Mouse (Mus musculus): ENCODE measurements at regions not wholly inside any gene's neighbourhood (a gene's known extent, or its start where the extent isn't known, plus 50 kb on each side); places are given as distances from the start of the nearest gene placed in this dataset.

DNA sequence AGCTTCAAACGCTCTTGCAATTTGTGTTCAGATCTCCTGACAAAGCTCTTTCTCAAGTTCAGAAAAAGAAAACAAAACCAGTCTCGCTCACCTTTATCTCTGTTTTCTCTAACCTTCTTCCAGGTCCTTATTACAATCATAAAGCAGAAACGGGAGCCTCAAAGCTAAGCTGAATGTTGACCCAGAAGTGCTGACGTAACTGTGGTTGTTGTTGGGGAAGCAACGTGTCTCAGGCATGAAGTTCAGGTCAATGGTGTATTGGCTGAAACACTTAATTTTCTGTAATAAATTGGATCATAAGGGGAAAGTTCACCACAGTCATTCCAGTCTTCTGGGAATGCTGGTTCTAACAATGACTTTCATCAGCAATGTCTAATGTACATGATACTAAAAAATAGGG, 586.7 kb downstream of the Ofcc1 start:
- no peak for DNase-seq (ENCODE audit: low spot score in 2 of 2)

DNA sequence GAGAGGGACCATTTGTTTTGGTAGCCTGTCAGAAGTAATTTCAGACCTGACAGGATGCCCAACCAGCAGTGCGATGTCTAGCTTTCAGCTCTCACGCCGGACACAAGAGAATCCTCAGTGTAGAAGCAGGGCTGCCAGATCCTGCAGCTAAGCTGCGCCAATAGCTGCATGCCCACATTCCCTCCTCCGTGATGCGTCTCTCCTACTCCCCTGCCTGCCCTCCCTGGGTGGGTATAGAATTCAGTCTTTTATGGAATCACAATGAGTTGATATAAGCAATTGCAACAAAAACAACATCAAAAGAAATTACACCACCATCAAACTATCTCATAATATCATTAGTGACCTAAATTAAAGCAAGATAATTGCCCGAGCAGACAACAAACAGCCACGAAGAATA, 587.1 kb downstream of the Ofcc1 start:
- DNase-seq (ENCODE audit: low spot score in 2 of 2), result no peak

DNA sequence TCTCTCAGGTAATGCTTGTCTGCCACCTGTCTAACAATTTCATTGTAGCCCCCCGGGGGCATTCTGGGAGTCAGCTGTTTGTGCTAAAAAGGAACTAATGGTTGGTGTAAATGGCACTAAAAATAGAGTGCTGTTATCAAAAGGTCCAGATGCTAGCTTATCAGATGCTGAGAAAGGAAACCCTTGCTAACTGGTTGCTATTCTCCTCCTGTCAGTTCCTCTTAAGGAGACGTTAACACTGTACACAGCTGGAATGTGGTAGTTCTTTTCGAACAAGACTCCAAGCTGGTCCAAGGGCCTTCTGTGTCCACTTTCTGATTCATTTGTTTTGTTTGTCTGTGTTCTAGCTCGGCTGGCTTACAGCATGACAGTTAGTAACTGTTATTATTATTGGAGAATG, 592.0 kb downstream of the Ofcc1 start:
- DNase-seq (ENCODE audit: low spot score in 2 of 2), result no peak

DNA sequence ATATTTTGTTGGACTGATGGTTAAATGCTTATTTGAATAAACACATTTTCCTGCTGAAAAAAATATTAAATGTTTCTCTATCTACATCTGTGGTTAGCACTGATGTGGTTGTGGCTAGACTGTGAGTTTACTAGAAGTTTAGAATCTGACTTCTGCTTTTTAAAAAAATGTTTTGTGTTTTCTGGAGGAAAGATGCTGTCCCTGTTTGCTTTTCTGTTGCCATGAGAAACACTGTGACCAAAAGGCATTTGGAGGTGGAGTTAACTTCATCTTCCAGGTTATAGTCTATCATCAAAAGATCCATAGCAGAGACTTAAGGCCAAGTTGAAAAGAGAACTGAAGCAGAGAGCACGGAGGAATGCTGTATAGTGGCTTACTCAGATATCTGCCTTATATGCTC, 594.4 kb downstream of the Ofcc1 start:
- no peak for DNase-seq (ENCODE audit: low spot score in 2 of 2)
